Mouse (Mus musculus) midbrain, embryonic 16.5 days (tissue): ENCODE measurements around the gene Dnajc2. TPM values are rescaled to one million over a fixed set of nuclear protein-coding genes. Genes with fewer than 3 reads are reported as not detected.
"Not testable (repeated sequence)": the region's sequence is repeated elsewhere in the genome, so short reads cannot be mapped to it uniquely, and the experiment has no call there.

Source experiments
- ATAC-seq: fragments of 200-750 bp; cut with Nextera tagmentation; 2 replicates; pipeline ENCODE4 v1.8.0; 2017; ENCODE audit warnings: moderate TSS enrichment
- H3K27ac ChIP-seq: fragments of 300-500 bp; sonication (generic); 2 replicates; pipeline ENCODE4 v1.5.1; 2014; ENCODE audit warnings: mild to moderate bottlenecking, low read length, mixed read lengths
- H3K27me3 ChIP-seq: fragments of 300-500 bp; sonication (generic); 2 replicates; pipeline ENCODE4 v1.6.1; 2014; ENCODE audit warnings: low read depth, low read length, mixed read lengths; ENCODE audit not compliant: control insufficient read depth, insufficient read depth
- H3K36me3 ChIP-seq: fragments of 300-500 bp; sonication (generic); 2 replicates; pipeline ENCODE4 v1.6.1; 2014; ENCODE audit warnings: mild to moderate bottlenecking, low read length, moderate library complexity, mixed read lengths; ENCODE audit not compliant: control insufficient read depth, insufficient read depth
- H3K4me1 ChIP-seq: fragments of 300-500 bp; sonication (generic); 2 replicates; pipeline ENCODE4 v1.6.1; 2014; ENCODE audit warnings: mild to moderate bottlenecking, low read length, mixed read lengths; ENCODE audit not compliant: control insufficient read depth, insufficient read depth
- H3K4me2 ChIP-seq: fragments of 300-500 bp; sonication (generic); 2 replicates; pipeline ENCODE4 v1.6.1; 2014; ENCODE audit warnings: mild to moderate bottlenecking, low read length, mixed read lengths
- H3K4me3 ChIP-seq: fragments of 300-500 bp; sonication (generic); 2 replicates; pipeline ENCODE4 v1.5.1; 2014; ENCODE audit warnings: low read depth, mild to moderate bottlenecking, low read length, moderate library complexity, mixed read lengths
- H3K9ac ChIP-seq: fragments of 300-500 bp; sonication (generic); 2 replicates; pipeline ENCODE4 v1.6.1; 2014; ENCODE audit warnings: low read depth, low read length, mixed read lengths
- H3K9me3 ChIP-seq: fragments of 300-500 bp; sonication (generic); replicated peaks from 2 replicates; pipeline ENCODE4 v1.6.1; 2014; ENCODE audit warnings: mild to moderate bottlenecking, low read length, mixed read lengths; ENCODE audit not compliant: control insufficient read depth, poor library complexity, severe bottlenecking
- WGBS: fragments of 180-500 bp; shearing (Covaris S2); extraction: QIAGEN DNeasy Blood & Tissue Kit; methylation state at CpG from one replicate; pipeline ENCODE4 v1.1.7; 2014; 5-methylcytosine and 5-hydroxymethylcytosine counted together
- polyA plus RNA-seq: library from polyadenylated mRNA; unstranded; fragments of >200 nt; fragmentation: Nextera tagmentation; extraction: Ambion mirVana; gene quantifications from 2 replicates; pipeline ENCODE4 v1.2.1, GENCODE M21; 2015

The Dnajc2 gene
- polyA plus RNA-seq, 1 experiment from 2014 or later = 67.6 TPM

DNA sequence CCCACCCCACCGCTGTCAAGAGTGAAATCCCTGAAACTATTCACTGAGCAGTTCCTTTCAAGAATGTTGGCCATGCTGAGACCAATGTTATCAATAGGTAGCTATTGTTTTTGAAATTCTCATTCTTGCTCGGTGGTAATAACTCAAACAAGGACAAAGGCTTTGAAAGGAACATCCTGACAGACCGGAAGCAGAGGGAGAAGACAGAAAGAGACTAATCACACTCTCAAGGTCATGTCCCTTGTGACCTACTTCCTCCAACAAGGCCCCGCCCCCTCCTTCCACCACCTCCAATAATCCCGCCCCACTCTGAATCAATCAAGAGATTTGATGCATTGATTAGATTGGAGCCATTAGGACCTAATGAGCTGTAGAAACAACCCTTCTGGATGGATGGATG is 66.5 kb downstream of the Dnajc2 start:
- H3K36me3 ChIP-seq = no peaks in the 10 kb centered on the region
- no peaks in the 10 kb centered on the region for H3K27me3 ChIP-seq
- H3K9ac ChIP-seq = no peak overlapping the region
- H3K9me3 ChIP-seq = no peaks in the 10 kb centered on the region
- WGBS = 90% methylated on average over 5 of the region's 5 CpGs
- H3K4me1 ChIP-seq = no peaks in the 10 kb centered on the region
- H3K4me2 ChIP-seq = no peak overlapping the region
- H3K27ac ChIP-seq = no peak overlapping the region
- ATAC-seq = no peak
- H3K4me3 ChIP-seq = no peak overlapping the region

DNA sequence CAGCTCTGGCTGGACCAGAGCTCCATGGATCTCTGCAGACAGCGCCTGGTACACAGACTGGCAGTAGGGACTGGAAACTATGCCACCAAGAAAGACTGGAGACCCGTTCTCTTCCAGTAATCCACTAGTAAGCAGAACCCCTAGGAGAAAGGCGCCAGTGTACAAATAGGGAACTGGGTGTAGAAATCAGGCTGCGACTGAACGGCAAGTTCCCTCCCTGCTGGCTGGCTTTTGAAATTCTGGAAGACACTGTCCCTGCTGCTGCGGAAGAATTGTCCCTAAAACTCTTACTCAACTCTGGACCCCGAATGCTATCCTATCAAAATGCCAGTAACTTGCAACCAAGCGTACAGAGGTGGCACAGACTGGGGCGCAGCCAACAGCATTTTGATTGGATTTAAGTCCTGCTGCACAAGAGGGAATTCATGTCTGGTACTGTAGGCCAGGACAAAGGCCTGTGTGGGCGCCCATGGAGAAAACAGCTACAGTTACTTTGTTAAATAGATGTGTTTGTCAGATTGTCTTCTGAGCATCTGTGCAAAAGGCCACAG is 67.8 kb downstream of the Dnajc2 start:
- H3K4me1 ChIP-seq = no peaks in the 10 kb centered on the region
- H3K9me3 ChIP-seq = no peaks in the 10 kb centered on the region
- H3K9ac ChIP-seq = no peak overlapping the region
- WGBS = 79% methylated on average over 10 of the region's 10 CpGs
- ATAC-seq = no peak
- H3K36me3 ChIP-seq = no peaks in the 10 kb centered on the region
- no peak overlapping the region for H3K4me3 ChIP-seq
- no peak overlapping the region for H3K4me2 ChIP-seq
- H3K27ac ChIP-seq = no peak overlapping the region
- H3K27me3 ChIP-seq = no peaks in the 10 kb centered on the region

GRCm38 (mm10) chr5:21714447-21714846 is 70.6 kb downstream of the Dnajc2 start:
- Histone ChIP-seq H3K4me1 (no peaks in the 10 kb centered on the region), H3K36me3 (no peaks in the 10 kb centered on the region), H3K4me3 (no peak overlapping the region), H3K27ac (no peak overlapping the region), H3K27me3 (no peaks in the 10 kb centered on the region), H3K9ac (no peak overlapping the region), H3K4me2 (no peak overlapping the region), H3K9me3 (no peaks in the 10 kb centered on the region)
- WGBS = 90% methylated on average over 4 of the region's 4 CpGs
- no peak for ATAC-seq

- H3K9ac ChIP-seq = no peak overlapping the region
- no peaks in the 10 kb centered on the region for H3K27me3 ChIP-seq
- no peak for ATAC-seq
- H3K9me3 ChIP-seq = no peaks in the 10 kb centered on the region
- no peak overlapping the region for H3K27ac ChIP-seq
- H3K4me2 ChIP-seq = no peak overlapping the region
- H3K4me3 ChIP-seq = no peak overlapping the region
- no peaks in the 10 kb centered on the region for H3K4me1 ChIP-seq
- WGBS = 71% methylated on average over 13 of the region's 13 CpGs
- no peaks in the 10 kb centered on the region for H3K36me3 ChIP-seq
These were observed 72.8 kb downstream of the Dnajc2 start for GRCm38 (mm10) chr5:21712127-21712715.

- H3K9ac ChIP-seq, H3K4me2 ChIP-seq, ATAC-seq, H3K4me3 ChIP-seq, H3K27ac ChIP-seq, H3K4me1 ChIP-seq, H3K9me3 ChIP-seq, H3K36me3 ChIP-seq, H3K27me3 ChIP-seq: not testable (repeated sequence)
- WGBS = 79% methylated on average over 8 of the region's 8 CpGs
These were observed 77.0 kb downstream of the Dnajc2 start for GRCm38 (mm10) chr5:21708011-21708410.

Other genes with a start within 250 kb of the Dnajc2 start
- gene Lrrc17, start 241.7 kb downstream of the Dnajc2 start, polyA plus RNA-seq = 4.6 TPM in 2 replicates
- 0.25 and 0.45 TPM in 2 replicates for gene Fbxl13, start 139.6 kb downstream of the Dnajc2 start, polyA plus RNA-seq
- gene Armc10, start 139.4 kb downstream of the Dnajc2 start, polyA plus RNA-seq = 58.3 and 66.1 TPM in 2 replicates
- 2.6 and 2.7 TPM in 2 replicates for gene Napepld, start 83.9 kb downstream of the Dnajc2 start, polyA plus RNA-seq
- gene Pmpcb, start 48.1 kb downstream of the Dnajc2 start, polyA plus RNA-seq = 68.8 and 72.4 TPM in 2 replicates
- 187 and 192 TPM in 2 replicates for gene Psmc2, start within 50 bp of the Dnajc2 start, polyA plus RNA-seq
- 0.34 and 0.42 TPM in 2 replicates for gene Slc26a5, start 80.4 kb upstream of the Dnajc2 start, polyA plus RNA-seq